Mouse (Mus musculus) lung, postnatal 0 days (tissue): ENCODE measurements around the gene Arsb. TPM values are rescaled to one million over a fixed set of nuclear protein-coding genes. Genes with fewer than 3 reads are reported as not detected.
"Not testable (repeated sequence)": the region's sequence is repeated elsewhere in the genome, so short reads cannot be mapped to it uniquely, and the experiment has no call there.

Source experiments
- ATAC-seq: fragments of 200-750 bp; cut with Nextera tagmentation; 2 replicates; pipeline ENCODE4 v1.8.0; 2017; ENCODE audit warnings: moderate library complexity
- DNase-seq: peaks from one replicate; pipeline ENCODE4 v3.0.0-alpha.2; 2016; ENCODE audit warnings: low spot score
- H3K27ac ChIP-seq: fragments of 300-500 bp; sonication (generic); 2 replicates; pipeline ENCODE4 v1.5.1; 2014; ENCODE audit warnings: antibody characterized with exemption, mild to moderate bottlenecking, low read length, mixed read lengths
- H3K27me3 ChIP-seq: fragments of 300-500 bp; sonication (generic); replicated peaks from 2 replicates; pipeline ENCODE4 v1.6.1; 2014; ENCODE audit warnings: low read length, mixed read lengths; ENCODE audit not compliant: insufficient read depth
- H3K36me3 ChIP-seq: fragments of 300-500 bp; sonication (generic); 2 replicates; pipeline ENCODE4 v1.6.1; 2014; ENCODE audit warnings: low read length, mixed read lengths; ENCODE audit not compliant: insufficient read depth
- H3K4me1 ChIP-seq: fragments of 300-500 bp; sonication (generic); 2 replicates; pipeline ENCODE4 v1.6.1; 2014; ENCODE audit warnings: antibody characterized with exemption, low read depth, low read length, mixed read lengths; ENCODE audit not compliant: insufficient read depth
- H3K4me2 ChIP-seq: fragments of 300-500 bp; sonication (generic); replicated peaks from 2 replicates; pipeline ENCODE4 v1.6.1; 2014; ENCODE audit warnings: low read depth, mild to moderate bottlenecking, low read length, moderate library complexity, mixed read lengths
- H3K4me3 ChIP-seq: fragments of 300-500 bp; sonication (generic); 2 replicates; pipeline ENCODE4 v1.5.1; 2014; ENCODE audit warnings: low read depth, low read length
- H3K9ac ChIP-seq: fragments of 300-500 bp; sonication (generic); replicated peaks from 2 replicates; pipeline ENCODE4 v1.6.1; 2014; ENCODE audit warnings: low read depth, mild to moderate bottlenecking
- H3K9me3 ChIP-seq: fragments of 300-500 bp; sonication (generic); 2 replicates; pipeline ENCODE4 v1.6.1; 2016; ENCODE audit warnings: low read length, mixed read lengths
- CTCF ChIP-seq: IDR thresholded peaks from 2 replicates; pipeline ENCODE4 v1.5.1; 2016; ENCODE audit warnings: antibody characterized with exemption, mild to moderate bottlenecking
- EP300 ChIP-seq: IDR thresholded peaks from 2 replicates; pipeline ENCODE4 v1.6.1; 2016; ENCODE audit warnings: antibody characterized with exemption, mild to moderate bottlenecking, control low read depth
- WGBS: fragments of 180-500 bp; shearing (Covaris S2); extraction: QIAGEN DNeasy Blood & Tissue Kit; methylation state at CpG from one replicate; pipeline ENCODE4 v1.1.7; 2014; 5-methylcytosine and 5-hydroxymethylcytosine counted together
- polyA plus RNA-seq: library from polyadenylated mRNA; unstranded; fragments of >200 nt; fragmentation: Nextera tagmentation; extraction: Ambion mirVana; gene quantifications from 2 replicates; pipeline ENCODE4 v1.2.1, GENCODE M21; 2015

The Arsb gene
- polyA plus RNA-seq, 1 experiment from 2014 or later: 3.7 TPM

DNA sequence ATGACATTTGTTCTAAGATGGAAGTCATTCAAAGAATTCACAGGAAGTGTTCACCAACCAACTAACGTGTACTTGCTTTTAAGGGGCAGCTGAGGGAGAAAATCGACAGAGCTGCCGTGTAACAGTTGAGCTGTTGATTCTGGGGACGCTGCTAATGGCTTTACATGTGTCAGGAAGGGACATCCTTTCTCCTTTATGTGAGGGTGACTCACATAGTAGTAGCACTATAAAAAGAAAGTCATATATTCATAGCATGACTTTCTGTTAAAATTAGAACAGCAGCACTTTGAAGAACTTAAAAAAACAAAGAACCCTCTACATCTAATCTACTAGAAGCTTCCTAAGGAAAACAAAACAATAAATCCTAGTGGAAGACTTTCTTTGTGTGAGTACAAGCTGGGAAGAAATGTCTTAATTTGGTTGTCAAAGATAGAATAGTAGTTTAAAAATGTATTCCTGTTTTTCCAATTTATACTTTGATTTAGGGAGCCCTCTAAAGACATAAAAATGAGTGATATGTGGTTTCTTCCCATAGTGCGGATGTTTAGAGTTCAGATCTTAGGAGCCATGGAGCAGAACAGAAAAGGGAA, 25.7 kb downstream of the Arsb start:
- no peaks in the 10 kb centered on the region for H3K36me3 ChIP-seq
- 60% methylated on average over 5 of the region's 5 CpGs for WGBS
- H3K4me1 ChIP-seq: no peaks in the 10 kb centered on the region
- H3K27ac ChIP-seq: no peak overlapping the region
- H3K27me3 ChIP-seq: no peaks in the 10 kb centered on the region
- H3K4me2 ChIP-seq: no peak overlapping the region
- no peaks in the 10 kb centered on the region for H3K9me3 ChIP-seq
- DNase-seq: no peak
- H3K4me3 ChIP-seq: no peak overlapping the region
- no peak for ATAC-seq
- TF ChIP-seq EP300 (no peak), CTCF (no peak)
- no peak overlapping the region for H3K9ac ChIP-seq

DNA sequence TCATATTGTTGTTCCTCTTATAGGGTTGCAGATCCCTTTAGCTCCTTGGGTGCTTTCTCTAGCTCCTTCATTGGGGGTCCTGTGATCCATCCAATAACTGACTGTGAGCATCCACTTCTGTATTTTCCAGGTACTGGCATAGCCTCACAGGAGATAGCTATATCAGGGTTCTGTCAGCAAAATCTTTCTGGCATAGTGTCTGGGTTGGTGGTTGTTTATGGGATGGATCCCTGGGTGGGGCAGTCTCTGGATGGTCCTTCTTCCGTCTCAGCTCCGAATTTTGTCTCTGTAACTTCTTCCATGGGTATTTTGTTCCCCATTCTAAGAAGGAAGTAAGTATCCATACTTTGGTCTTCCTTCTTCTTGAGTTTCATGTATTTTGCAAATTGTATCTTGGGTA, 38.9 kb downstream of the Arsb start:
- not testable (repeated sequence) for H3K36me3 ChIP-seq, H3K4me1 ChIP-seq, H3K4me2 ChIP-seq, H3K4me3 ChIP-seq, DNase-seq, H3K9me3 ChIP-seq, H3K9ac ChIP-seq, H3K27ac ChIP-seq, H3K27me3 ChIP-seq, ATAC-seq
- 80% methylated on average over 2 of the region's 2 CpGs for WGBS

DNA sequence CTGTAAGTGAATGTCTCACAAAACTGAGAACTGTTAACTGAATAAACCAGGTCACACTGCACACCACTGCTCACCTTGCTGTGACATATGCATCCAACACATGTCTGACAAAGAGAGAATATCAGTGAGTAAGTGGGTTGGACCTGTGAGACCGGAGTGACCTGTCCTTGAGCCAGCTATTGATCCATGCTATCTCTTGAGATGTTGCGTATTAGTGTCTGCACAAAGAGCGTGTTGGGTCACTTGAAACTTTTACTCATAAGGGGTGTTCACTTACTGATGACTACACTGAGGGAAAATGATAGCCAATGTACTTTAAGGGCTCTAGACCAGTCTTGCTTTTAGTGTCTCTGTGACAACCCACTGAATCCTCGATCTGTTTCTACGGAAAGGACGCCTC, 42.7 kb downstream of the Arsb start:
- TF ChIP-seq CTCF (no peak), EP300 (no peak)
- Histone ChIP-seq H3K4me1 (no peaks in the 10 kb centered on the region), H3K9ac (no peak overlapping the region), H3K4me2 (no peak overlapping the region), H3K9me3 (no peaks in the 10 kb centered on the region), H3K36me3 (no peaks in the 10 kb centered on the region), H3K27ac (no peak overlapping the region), H3K27me3 (no peaks in the 10 kb centered on the region), H3K4me3 (no peak overlapping the region)
- 93% methylated on average over 6 of the region's 6 CpGs for WGBS
- ATAC-seq: no peak
- no peak for DNase-seq

DNA sequence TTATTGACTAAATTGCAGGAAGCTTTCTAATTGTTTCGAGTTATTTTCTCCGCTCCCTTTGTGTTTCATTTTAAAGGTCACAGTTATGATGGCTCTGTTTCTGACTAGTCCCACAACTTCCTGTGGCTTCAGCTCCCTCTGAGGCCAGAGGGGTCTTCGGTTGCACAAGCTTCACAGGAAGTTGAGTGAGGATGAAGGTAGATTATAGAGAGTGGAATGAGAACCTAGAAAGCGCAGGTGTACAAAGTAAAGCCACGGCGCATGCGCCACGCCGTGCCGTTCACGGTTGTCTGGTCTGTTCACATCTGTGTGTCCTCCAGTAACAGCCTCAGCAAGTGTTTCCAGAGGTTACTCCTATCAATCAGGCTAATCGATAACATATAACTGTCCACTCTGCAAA, 43.2 kb downstream of the Arsb start:
- H3K36me3 ChIP-seq: no peaks in the 10 kb centered on the region
- TF ChIP-seq EP300 (no peak), CTCF (no peak)
- no peak overlapping the region for H3K9ac ChIP-seq
- 87% methylated on average over 12 of the region's 12 CpGs for WGBS
- ATAC-seq: no peak
- H3K4me3 ChIP-seq: no peak overlapping the region
- no peak for DNase-seq
- H3K27ac ChIP-seq: no peak overlapping the region
- H3K9me3 ChIP-seq: no peaks in the 10 kb centered on the region
- no peak overlapping the region for H3K4me2 ChIP-seq
- no peaks in the 10 kb centered on the region for H3K4me1 ChIP-seq
- H3K27me3 ChIP-seq: no peaks in the 10 kb centered on the region

DNA sequence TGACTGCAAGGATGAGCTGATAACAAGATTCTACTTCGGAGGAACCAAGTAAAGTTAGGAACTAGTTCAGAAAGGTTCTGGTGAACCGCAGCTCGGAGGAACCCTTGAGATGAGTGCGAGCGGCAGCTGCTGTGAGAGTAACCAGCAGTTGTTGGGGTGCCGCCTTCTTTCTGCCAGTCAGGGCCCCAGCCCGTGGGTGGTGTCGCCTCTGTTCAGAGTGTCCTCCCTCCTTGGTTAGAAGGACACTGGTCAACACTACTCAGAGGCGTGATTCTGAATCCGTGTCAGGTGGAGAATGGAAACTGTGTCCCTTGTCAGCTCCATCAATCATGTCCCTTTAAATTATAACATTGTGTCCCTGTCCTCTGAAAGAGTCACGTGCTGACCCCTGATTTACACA, 43.7 kb downstream of the Arsb start:
- no peak for ATAC-seq
- DNase-seq: no peak
- H3K36me3 ChIP-seq: no peaks in the 10 kb centered on the region
- H3K27me3 ChIP-seq: no peaks in the 10 kb centered on the region
- WGBS: 86% methylated on average over 11 of the region's 11 CpGs
- no peak overlapping the region for H3K4me3 ChIP-seq
- no peak overlapping the region for H3K27ac ChIP-seq
- no peak overlapping the region for H3K9ac ChIP-seq
- TF ChIP-seq CTCF (no peak), EP300 (no peak)
- no peaks in the 10 kb centered on the region for H3K4me1 ChIP-seq
- H3K9me3 ChIP-seq: no peaks in the 10 kb centered on the region
- H3K4me2 ChIP-seq: no peak overlapping the region

DNA sequence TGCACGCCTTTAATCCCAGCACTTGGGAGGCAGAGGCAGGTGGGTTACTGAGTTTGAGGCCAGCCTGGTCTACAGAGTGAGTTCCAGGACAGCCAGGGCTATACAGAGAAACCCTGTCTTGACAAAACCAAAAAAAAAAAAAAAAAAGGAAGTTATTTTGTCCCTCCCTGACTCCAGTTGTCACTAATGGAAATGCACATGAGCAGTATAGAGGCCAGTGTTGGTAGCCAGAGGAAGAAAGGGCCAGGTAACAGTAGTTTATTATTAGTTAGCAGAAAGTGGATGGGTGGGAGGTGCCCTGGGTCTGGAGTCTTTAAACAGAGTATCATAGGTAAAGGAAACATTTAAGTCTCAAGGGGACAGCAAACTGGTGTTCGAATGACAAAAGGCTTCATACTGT, 44.7 kb downstream of the Arsb start:
- 88% methylated on average over 2 of the region's 2 CpGs for WGBS
- H3K27me3 ChIP-seq: no peaks in the 10 kb centered on the region
- no peak overlapping the region for H3K9ac ChIP-seq
- DNase-seq: no peak
- H3K4me1 ChIP-seq: no peaks in the 10 kb centered on the region
- ATAC-seq: no peak
- no peaks in the 10 kb centered on the region for H3K36me3 ChIP-seq
- no peak overlapping the region for H3K4me3 ChIP-seq
- no peak overlapping the region for H3K4me2 ChIP-seq
- no peaks in the 10 kb centered on the region for H3K9me3 ChIP-seq
- no peak overlapping the region for H3K27ac ChIP-seq
- TF ChIP-seq EP300 (no peak), CTCF (no peak)

DNA sequence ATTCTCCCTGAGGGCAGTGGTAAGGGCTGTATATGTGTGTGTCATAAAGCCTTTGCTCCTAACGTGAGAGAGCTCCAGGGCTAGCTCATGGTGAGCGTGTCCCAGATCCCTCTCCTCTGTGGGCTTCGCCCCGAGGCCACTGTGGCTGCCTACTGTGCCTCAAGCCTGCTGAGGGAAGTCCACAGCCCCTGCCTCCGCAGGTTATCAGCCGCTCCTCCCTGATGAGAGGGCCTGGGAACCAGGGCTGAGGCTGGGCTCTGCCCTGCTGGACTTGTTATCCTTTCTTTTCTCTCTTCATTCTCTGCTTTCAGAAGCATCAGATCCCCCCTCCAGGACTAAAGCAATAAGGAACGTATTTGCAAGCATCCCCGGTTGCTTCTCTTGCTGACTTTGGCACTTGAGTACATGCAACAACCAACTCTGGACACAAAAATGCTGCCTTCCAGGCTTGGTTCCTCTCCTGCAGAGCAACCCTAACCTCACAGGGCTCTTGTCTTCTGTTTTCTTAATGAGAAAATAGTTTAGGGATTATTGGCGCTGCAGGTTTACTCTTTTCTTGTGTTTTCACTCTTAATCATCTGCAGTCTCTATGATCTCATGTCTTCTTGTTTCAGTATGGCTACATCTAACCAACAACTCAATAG, 45.4 kb downstream of the Arsb start:
- 73% methylated on average over 9 of the region's 9 CpGs for WGBS
- H3K4me3 ChIP-seq: no peak overlapping the region
- no peaks in the 10 kb centered on the region for H3K9me3 ChIP-seq
- no peak for ATAC-seq
- H3K36me3 ChIP-seq: no peaks in the 10 kb centered on the region
- H3K9ac ChIP-seq: no peak overlapping the region
- no peaks in the 10 kb centered on the region for H3K27me3 ChIP-seq
- H3K27ac ChIP-seq: no peak overlapping the region
- 0 out of 2 replicates have a peak, but pooled peaks cover 2% of the 10 kb centered on the region for H3K4me1 ChIP-seq
- TF ChIP-seq CTCF: no peak
- no peak for TF ChIP-seq EP300
- no peak overlapping the region for H3K4me2 ChIP-seq
- DNase-seq: no peak
